Mouse (Mus musculus) spleen, adult 2 months (tissue): ENCODE results near the gene Hba-a2. TPM values are rescaled to one million over a fixed set of nuclear protein-coding genes. Genes with fewer than 3 reads are reported as not detected.
A peak's percentile ranks its signal among the peaks of the same experiment; 100 is the strongest.

ENCODE experiments used
- DNase-seq, 2 experiments: peaks; one replicate each; pipeline versions ENCODE4 v3.0.0 to v3.0.0-alpha.2; 2012 to 2021; ENCODE audit warnings: low spot score in 2 of 2, low read depth in 1 of 2
- H3K27ac ChIP-seq: fragments of 200-500 bp; 2 replicates; pipeline ENCODE4 v1.5.1; 2012; ENCODE audit warnings: low read length, inconsistent platforms; ENCODE audit not compliant: insufficient read depth
- H3K27me3 ChIP-seq: fragments of 200-500 bp; 2 replicates; pipeline ENCODE4 v1.6.1; 2012; ENCODE audit warnings: mild to moderate bottlenecking, moderate library complexity, low read length, inconsistent platforms; ENCODE audit not compliant: control insufficient read depth, insufficient read depth
- H3K36me3 ChIP-seq: fragments of 200-500 bp; 2 replicates; pipeline ENCODE4 v1.6.1; 2012; ENCODE audit warnings: mild to moderate bottlenecking, low read length, inconsistent platforms; ENCODE audit not compliant: control insufficient read depth, insufficient read depth
- H3K4me1 ChIP-seq: fragments of 200-500 bp; 2 replicates; pipeline ENCODE4 v1.6.1; 2011; ENCODE audit warnings: inconsistent platforms; ENCODE audit not compliant: control insufficient read depth, insufficient read depth, insufficient read length
- H3K4me3 ChIP-seq: fragments of 200-500 bp; 2 replicates; pipeline ENCODE4 v1.5.1; 2011; ENCODE audit warnings: mild to moderate bottlenecking, inconsistent platforms; ENCODE audit not compliant: insufficient read depth, insufficient read length; ENCODE audit errors: extremely low read depth
- CTCF ChIP-seq: fragments of 200-500 bp; IDR thresholded peaks from 2 replicates; pipeline ENCODE4 v1.5.1; 2011; ENCODE audit warnings: mild to moderate bottlenecking, inconsistent platforms; ENCODE audit not compliant: insufficient read depth, insufficient read length, insufficient replicate concordance; ENCODE audit errors: extremely low read depth
- POLR2A ChIP-seq: fragments of 200-500 bp; IDR thresholded peaks from 2 replicates; pipeline ENCODE4 v1.6.1; 2011; ENCODE audit warnings: low read depth, low read length, inconsistent platforms
- WGBS: fragments of 180-500 bp; shearing (Covaris S2); methylation state at CpG from one replicate; pipeline ENCODE4 v1.1.7; 2018; 5-methylcytosine and 5-hydroxymethylcytosine counted together
- polyA plus RNA-seq: library from polyadenylated mRNA; depleted of rRNA; stranded (reverse); fragments of >200 nt; gene quantifications from 2 replicates; pipeline ENCODE4 v1.2.3, GENCODE M21; 2012

Gene Hba-a2
- polyA plus RNA-seq, 1 experiment: 127,038 TPM

DNA sequence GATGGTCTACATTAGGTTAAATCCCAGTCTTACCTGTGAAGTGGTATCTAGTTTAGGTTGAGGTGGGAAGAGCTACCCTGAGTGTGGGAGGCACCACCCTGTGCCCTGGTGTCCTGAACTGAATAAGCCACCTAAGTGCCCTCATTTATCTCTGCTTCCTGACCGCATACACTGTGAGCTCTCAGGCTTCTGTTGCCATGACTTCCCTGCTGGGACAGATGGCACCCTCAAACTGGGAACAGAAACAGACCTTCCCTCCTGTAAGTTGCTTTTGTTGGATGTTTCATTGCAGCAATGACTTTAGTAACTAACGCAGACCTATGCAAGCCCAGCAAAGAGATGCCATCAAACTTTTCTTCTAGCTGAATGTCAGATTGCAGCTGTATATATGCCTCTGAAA lies 36.9 kb downstream of the Hba-a2 start:
- 82% methylated on average over 2 of the region's 2 CpGs for WGBS
- no peak for TF ChIP-seq CTCF
- no peak for TF ChIP-seq POLR2A
- no peaks in the 10 kb centered on the region for H3K27me3 ChIP-seq
- no peaks in the 10 kb centered on the region for H3K4me1 ChIP-seq
- H3K4me3 ChIP-seq: no peak overlapping the region
- H3K27ac ChIP-seq: no peak overlapping the region
- H3K36me3 ChIP-seq: no peaks in the 10 kb centered on the region
- no peak for DNase-seq

DNA sequence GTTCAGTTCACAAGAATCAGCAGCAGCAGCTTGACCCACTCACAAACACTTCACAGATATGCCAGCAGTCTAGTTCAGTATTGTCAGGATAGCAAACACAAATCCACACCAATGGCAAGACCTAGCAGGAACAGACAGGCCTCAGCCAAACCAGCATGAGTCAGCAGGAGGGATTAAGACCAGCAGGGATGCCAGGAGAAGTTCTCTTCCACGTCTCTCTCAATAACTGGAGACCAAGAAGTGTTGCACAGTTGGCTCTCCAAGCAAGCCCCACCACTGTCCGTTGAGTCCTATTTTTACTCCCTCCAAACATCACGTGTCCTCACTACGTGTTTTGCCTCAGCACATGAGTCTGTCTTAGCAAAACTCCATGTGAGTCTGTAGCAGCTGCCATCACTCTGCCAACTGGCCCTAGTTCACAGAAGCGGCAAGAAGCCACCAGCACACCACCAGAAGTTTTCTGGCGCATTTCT lies 40.2 kb downstream of the Hba-a2 start:
- H3K4me3 ChIP-seq: no peak overlapping the region
- no peaks in the 10 kb centered on the region for H3K4me1 ChIP-seq
- no peaks in the 10 kb centered on the region for H3K36me3 ChIP-seq
- DNase-seq: no peak
- H3K27ac ChIP-seq: no peak overlapping the region
- H3K27me3 ChIP-seq: no peaks in the 10 kb centered on the region
- 87% methylated on average over 6 of the region's 6 CpGs for WGBS
- no peak for TF ChIP-seq POLR2A
- TF ChIP-seq CTCF: no peak

DNA sequence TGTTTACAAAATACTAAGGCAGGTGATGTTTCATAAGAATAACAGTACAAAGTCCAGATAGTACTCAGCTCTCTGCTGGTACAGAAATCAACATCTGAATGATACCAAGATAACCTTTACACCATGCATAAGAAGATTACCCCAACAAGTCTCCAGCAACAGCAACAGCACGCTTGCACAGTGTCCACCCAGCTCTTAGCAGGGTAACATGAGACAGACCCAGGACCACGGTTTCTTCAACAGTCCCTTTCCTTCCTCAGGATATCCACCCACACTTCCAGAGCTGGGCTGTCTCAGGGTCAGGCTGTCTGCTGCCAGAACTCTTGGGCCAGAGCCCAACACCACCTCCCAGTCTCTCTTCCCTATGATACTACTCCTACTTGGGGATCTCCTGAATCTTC lies 42.8 kb downstream of the Hba-a2 start:
- Histone ChIP-seq H3K36me3 (no peaks in the 10 kb centered on the region), H3K4me1 (no peaks in the 10 kb centered on the region)
- DNase-seq: no peak

DNA sequence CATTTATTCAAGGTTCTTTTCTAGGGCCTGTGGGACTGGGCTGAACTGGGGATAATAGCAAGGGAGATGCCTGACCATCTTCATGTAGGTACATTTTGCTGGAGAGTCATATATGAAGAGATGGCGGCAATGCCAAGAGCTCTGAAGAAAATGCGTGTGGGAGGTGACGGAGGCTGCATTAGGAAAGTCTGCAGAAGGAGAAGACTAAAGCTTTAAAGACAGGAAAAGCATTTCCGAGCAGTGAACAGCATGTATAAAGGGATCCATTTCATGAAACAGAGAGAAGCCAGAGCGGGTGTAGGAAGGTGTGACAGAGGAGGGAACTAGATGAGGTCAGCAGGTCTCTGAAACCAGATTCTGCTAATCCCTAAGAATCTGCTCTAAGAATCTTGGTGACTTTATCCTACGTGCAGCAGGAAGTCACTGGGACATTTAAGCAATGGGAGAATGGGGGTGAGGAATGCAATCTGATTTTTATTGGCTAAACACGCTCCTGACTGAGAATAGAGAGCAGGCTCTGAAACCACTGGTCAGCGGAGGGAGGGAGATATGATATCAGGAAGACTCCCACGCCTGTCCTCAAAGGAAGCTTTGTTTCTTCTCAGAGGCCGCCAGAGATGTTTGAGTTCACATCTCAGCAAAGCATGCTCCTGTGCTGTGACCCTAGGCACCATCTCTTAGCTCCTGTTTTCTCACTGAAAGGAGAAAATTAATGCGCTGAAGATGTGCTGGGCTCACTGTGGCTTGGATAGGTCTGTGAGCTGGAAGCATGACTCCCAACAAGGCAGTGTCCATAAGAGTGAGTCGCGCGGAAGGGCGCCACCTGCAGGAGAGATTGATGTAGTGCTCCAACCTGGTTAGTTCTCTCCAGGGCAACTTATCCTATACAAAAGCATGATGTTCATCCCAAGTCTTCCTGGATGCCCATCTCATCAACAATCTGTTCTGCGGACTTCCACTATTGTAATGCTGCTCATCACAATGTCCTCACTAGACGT lies 44.5 kb downstream of the Hba-a2 start:
- DNase-seq: no peak
- Histone ChIP-seq H3K36me3 (no peaks in the 10 kb centered on the region), H3K27ac (no peak overlapping the region), H3K4me3 (no peak overlapping the region), H3K4me1 (no peaks in the 10 kb centered on the region), H3K27me3 (no peaks in the 10 kb centered on the region)
- 63% methylated on average over 17 of the region's 17 CpGs for WGBS
- no peak for TF ChIP-seq POLR2A
- TF ChIP-seq CTCF: peak; percentile 35; the same call in 1 of the 2 replicates

More for the DNA sequence above, 42.8 kb downstream of the Hba-a2 start:
- 47% methylated on average over 2 of the region's 2 CpGs for WGBS
- Histone ChIP-seq H3K4me3 (no peak overlapping the region), H3K27ac (no peak overlapping the region), H3K27me3 (no peaks in the 10 kb centered on the region)
- TF ChIP-seq CTCF (no peak), POLR2A (no peak)

DNA sequence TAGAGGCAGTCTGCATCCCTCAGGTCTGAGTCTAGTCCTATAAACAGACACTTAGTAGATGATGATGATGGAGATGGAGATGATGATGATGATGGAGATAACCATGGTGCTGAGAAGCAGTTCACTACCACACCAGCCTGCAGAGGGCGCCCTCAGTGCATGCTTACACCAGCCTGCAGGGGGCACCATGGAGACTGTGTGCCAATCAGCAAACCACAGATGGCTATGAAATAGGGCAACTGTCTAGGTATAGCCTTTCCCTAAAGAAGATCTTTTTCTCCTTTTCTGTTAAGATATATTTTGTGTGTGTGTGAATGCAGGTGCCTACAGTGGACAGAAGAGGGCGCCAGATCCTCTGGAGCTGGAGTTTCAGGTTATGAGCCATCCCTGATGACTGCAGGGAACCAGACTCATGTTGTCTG lies 46.5 kb downstream of the Hba-a2 start:
- Histone ChIP-seq H3K4me1 (no peaks in the 10 kb centered on the region; the same call in 1 of the 2 replicates), H3K27ac (no peak overlapping the region), H3K36me3 (no peaks in the 10 kb centered on the region), H3K4me3 (no peak overlapping the region), H3K27me3 (peaks cover 8% of the 10 kb centered on the region)
- TF ChIP-seq POLR2A: no peak
- peak; percentile 54; the same call in 1 of the 2 replicates for TF ChIP-seq CTCF
- 32% methylated on average over 2 of the region's 2 CpGs for WGBS
- peak in 1 of 2 experiments; percentile 14 for DNase-seq

DNA sequence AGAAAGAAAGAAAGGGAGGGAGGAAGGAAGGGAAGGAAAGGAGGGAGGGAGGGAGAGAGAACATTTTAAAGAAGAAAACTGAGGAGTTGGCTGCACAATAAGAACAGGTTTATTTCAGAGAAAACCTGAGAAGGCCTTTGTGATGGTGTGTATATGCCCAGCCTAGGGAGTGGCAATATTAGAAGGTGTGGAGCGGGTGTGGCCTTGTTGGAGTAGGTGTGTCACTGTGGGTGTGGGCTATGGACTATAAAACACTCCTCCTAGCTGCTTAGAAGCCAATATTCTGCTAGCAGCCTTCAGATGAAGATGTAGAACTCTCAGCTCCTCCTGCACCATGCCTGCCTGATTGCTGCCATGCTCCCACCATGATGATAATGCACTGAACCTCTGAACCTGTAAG lies 47.1 kb downstream of the Hba-a2 start:
- Histone ChIP-seq H3K4me3 (no peak overlapping the region), H3K27me3 (peaks cover 9% of the 10 kb centered on the region), H3K27ac (no peak overlapping the region), H3K4me1 (peaks cover 2% of the 10 kb centered on the region), H3K36me3 (no peaks in the 10 kb centered on the region)
- no peak for DNase-seq
- WGBS: 92% methylated on average over 1 of the region's 1 CpGs
- no peak for TF ChIP-seq CTCF
- no peak for TF ChIP-seq POLR2A
